Mouse (Mus musculus): Measurements from ENCODE around the gene Ubtd2.

Gene Ubtd2

GRCm38 (mm10) chr11:32521246-32521645 lies 66.1 kb downstream of the Ubtd2 start:
- no peak for DNase-seq

DNA sequence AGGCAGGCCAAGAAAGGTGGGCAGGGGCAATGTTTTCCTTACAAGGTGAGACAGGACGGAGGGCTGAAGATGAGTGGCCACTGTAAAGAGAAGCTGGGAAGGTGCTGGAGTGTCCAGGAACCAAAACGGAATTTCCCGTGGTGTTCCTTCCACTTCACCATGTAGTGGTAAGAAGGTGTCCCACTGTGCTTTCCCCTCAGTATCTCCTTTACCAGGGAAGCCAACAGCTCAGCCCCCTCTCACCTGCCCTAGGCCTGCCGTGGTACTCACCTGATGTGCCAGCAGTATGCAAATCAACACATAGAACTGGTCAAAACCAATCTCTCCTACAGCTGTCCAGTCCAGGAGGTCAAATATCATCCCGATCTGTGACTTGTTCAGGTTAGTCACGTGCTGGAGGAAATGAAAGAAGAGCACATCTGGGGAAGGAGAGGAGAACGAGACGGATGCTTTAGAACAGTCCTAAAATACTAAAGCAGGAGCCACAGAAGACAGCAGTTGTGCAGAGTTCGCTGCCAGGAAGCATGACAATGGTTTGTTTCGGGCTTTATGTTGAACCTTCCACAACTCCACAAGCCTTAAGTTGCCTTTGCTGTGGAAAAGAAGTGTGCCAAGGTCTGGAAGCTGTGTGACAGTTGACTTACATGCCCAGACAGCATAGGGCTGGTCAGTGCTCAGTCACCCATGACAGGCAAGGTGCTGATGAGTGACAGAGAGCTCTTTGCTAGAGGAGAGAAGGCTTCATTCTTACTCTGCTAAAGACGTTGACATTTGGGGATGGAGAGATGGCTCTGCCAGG lies 69.2 kb downstream of the Ubtd2 start:
- DNase-seq: no peak

- DNase-seq: no peak
Measured at GRCm38 (mm10) chr11:32527006-32527405, 71.8 kb downstream of the Ubtd2 start.

DNA sequence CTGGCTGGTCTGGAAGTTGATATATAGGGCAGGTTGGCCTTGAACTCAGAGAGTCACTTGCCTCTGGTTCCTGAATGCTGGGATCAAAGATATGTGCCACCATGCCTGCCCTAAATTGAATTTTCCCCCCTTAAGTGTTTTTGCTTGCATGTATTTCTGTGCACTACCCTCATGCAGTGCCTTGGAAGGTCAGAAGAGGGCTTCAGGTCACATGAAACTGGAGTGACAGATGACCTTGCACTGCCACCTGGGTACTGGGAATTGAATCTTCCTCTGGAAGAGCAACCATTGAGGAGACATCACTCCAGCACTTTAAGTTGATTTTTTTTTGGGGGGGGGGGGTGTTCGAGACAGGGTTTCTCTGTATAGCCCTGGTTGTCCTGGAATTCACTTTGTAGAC lies 75.0 kb downstream of the Ubtd2 start:
- DNase-seq: no peak

DNA sequence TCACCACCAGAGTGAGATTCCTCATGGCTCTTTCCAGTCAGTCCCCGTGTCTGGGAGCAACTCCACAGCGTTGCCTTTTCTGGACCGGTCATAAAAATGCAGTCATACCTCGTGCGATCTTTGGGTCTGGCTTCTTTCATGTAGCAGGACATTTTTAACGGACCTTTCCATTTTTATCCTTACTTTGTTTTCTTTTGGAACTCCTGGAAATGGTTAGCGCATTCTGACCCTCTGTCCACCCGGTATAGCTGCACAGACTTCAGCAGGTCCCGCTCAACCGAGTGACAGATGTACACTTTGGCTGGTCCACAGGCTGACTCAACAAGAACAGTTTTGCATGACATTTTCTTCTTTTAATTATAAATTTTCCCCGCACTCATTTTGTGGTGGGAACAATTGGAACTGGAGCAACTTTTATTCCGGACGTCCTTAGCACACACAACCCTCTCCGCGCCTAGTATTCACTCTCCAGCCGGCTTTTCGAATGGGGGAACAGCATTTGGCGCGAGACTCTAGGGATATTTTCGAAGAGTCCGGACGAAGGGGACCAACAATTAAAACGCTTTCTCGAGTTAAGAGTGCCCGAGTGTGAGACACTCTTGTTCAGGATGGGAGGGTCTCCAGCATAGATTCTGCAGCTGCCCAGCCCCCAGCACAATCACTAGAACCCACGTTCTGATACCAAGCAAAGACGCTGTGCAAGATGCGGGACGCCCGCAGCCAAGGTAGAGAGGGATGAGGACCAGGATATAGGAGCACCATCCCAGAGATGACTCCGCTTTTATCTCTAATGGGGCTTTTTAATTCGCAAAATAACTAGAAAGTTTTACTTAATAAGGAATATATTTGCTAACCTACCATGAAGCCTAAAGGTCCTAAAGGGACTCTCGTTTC lies 76.9 kb downstream of the Ubtd2 start, which contains the start of gene Efcab9:
Gene Efcab9 (minus strand): TSS at position 211 of the 894 bp plus-strand sequence.
- no peak for DNase-seq

DNA sequence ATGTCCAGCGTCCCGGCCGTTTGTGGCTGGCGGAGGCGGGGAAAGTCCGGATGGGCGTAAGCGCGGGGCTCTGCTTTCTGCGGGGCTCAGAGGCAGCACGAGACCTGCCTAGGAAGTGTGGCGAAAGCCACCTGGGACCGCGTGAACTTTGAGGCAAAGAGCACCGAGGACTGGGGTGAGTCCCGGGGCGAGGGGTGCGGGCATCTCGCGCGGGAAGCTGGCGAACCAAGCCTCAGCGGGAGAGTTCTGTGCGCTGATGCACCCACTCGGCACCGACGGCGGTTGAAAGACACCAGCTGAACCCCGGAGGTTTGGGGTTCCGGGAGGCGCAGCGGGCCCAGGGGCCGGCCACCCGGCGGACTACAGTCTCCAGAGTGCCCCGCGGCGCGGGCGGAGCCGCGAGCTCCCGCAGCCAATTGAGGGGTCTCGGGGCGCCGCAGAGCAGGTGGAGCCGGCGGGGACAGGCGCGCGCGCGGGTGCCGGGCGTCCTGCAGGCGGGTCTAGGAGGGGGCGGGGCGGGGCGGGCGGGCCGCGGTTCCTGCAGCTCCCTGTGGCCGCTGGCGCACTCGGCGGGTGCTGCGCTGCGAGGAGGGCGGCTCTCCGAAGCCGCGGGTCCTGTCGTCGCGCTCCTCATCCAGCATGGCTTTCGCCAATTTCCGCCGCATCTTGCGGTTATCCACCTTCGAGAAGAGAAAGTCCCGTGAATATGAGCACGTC lies 77.8 kb downstream of the Ubtd2 start, which contains the start of gene Stk10:
Gene Stk10 (plus strand): TSS at position 541 of the 717 bp plus-strand sequence.
- DNase-seq: peak; percentile 89

GRCm38 (mm10) chr11:32533482-32534261 lies 78.5 kb downstream of the Ubtd2 start:
- DNase-seq: peak; percentile 41

- DNase-seq: no peak
Measured at GRCm38 (mm10) chr11:32534453-32535075, 79.4 kb downstream of the Ubtd2 start.

DNA sequence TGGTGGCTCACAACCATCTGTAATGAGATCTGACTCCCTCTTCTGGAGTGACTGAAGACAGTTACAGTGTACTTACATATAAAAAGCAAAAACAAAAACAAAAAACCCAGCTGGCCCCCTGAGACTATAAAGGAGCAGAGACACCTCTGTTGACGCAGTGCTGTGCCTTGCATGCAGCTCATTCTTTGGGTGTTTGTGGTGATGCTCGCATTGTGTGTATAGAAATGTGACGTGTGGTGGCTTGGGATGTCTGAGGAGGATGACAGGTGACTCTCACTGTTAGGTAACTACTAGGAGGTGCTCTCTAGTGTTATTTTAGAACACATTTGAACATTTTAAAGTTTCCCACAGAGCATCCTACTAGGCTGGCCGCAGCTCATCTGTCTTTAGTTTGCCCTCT lies 80.5 kb downstream of the Ubtd2 start:
- no peak for DNase-seq

- DNase-seq: no peak
Measured at GRCm38 (mm10) chr11:32536954-32537353, 81.8 kb downstream of the Ubtd2 start.

DNA sequence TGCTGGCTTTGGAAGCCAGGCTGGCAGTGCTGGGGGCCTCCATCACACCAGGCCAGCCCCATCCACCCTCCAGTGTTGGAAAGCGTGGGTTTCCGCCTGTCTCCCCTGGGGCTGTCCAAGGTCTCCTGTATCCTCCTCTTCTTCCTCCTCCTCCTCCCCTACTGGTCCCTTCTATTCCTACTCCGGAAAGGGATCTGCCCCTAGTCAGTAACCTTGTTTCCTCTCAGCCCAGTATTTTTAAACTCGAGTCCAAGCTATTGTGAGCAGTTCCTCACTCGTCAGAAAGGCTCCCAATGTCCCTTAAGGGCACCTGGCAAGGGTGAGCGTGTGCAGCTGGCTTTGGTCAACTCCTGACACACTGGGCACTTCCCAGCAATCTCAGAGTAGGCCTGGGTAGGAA lies 83.3 kb downstream of the Ubtd2 start:
- no peak for DNase-seq

- no peak for DNase-seq
Measured at GRCm38 (mm10) chr11:32538846-32539245, 83.7 kb downstream of the Ubtd2 start.

- no peak for DNase-seq
Measured at GRCm38 (mm10) chr11:32539717-32540116, 84.5 kb downstream of the Ubtd2 start.

DNA sequence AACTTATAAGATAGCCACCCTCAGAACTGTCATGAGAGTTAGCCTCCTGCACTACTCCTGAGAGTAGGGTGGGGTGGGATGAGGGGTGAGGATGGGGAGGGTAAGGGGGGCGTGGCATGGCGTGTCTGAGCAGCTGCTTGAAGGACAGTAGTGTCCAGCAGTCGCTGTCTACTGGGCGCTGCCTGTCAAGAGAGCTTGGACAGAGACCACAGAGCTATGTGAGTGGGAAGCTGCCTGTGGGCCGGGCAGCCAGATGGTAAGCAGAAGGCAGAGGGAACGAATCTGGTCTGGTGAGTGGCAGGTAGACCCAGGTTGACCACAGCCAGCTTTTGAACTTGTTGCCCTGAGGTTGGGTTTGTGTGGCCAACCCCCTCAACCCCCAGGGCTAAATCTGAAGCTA lies 85.3 kb downstream of the Ubtd2 start:
- DNase-seq: no peak

DNA sequence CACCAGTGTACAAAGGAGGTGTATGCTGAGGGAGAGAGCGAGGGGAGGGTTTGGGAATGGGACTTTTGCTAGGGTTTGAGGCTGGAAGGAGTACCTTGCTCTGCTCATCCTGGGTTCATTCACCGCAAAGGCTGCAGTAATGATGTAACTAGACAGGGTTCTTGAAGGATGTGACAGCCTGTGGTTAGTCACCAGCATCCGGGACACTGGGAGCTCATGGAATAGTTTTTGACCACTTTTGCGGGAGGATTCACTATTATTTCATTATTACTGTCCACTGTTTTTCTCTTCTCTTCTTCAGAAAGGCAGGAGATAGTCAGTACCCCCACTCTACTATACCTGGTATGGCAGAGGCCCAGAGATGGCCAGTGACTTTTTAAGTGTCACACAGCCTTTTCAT lies 87.0 kb downstream of the Ubtd2 start:
- no peak for DNase-seq

DNA sequence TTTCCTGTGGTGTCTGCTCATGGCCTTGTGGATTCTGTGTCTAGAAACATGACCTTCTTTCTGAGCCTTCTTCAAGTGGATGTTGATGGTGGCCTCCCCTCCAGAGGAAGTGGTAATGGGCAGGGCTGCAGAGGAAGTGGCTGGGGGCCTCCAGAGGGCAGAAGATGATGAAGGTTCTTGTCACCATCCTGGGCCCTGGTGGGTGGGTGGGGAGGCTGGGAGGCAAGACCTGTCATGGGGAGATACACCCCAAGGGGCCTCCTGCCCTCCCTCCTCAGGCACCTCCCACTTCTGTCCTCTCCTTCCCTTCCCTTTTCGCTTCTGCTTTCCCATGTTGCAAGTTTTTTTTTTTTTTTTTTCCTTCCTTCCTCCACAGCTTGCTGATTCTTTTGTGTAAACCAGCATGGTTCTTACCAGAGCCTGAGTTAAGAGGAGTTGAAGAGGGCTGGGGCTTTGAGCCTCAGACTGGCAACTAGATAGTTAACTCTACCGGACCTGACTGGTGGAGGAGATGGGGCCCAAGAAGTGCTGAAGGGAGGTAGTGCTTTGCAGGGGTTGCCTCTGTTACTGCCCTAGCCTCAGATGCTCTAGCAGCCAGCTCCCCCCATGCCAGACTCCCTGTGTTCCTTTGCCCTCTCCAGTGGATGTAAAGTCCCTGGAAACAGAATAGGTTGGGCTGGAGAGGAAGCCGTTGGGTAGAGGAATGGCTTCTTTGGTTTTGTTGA lies 87.7 kb downstream of the Ubtd2 start:
- no peak for DNase-seq

DNA sequence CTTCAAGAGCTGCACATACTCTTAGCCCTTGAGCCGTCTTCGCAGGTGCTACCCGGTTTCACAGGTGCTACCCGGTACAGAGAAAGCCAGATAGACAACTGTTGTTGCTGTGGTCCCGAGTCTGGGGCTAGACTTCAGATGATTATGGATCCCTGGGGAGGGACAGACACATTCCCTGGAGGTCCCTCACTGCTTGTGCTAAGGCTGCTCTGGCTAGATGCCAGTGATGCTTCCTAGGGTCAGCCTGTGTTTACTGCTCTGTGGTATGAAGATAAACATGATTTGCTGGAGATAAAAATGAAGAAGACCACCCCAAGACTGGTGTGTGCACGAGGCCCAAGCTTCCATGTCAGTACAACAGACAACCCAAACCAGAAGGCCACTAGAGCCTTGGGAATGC lies 88.9 kb downstream of the Ubtd2 start:
- no peak for DNase-seq

- no peak for DNase-seq
Measured at GRCm38 (mm10) chr11:32544497-32544896, 89.3 kb downstream of the Ubtd2 start.

GRCm38 (mm10) chr11:32545605-32546004 lies 90.4 kb downstream of the Ubtd2 start:
- DNase-seq: no peak

DNA sequence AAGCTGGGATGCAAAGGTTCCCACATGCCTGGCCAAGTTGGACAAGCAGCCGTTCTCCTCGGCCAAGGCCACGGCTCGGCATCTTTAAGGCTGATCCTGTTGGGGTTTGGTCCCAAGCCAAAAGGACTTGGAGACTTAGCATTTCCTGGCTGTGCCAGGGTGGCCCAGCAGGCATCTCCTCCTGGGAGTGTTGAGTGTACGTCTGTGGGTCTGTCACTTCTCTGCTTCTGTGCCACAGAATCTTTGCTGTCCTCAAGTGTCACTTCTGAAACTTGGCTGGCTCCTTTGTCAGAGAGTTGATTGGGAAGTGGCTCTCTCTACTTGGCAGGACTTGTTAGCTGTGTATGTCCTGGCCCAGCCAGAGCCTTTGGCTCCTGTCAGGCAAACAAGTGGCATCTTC lies 91.3 kb downstream of the Ubtd2 start:
- DNase-seq: no peak

DNA sequence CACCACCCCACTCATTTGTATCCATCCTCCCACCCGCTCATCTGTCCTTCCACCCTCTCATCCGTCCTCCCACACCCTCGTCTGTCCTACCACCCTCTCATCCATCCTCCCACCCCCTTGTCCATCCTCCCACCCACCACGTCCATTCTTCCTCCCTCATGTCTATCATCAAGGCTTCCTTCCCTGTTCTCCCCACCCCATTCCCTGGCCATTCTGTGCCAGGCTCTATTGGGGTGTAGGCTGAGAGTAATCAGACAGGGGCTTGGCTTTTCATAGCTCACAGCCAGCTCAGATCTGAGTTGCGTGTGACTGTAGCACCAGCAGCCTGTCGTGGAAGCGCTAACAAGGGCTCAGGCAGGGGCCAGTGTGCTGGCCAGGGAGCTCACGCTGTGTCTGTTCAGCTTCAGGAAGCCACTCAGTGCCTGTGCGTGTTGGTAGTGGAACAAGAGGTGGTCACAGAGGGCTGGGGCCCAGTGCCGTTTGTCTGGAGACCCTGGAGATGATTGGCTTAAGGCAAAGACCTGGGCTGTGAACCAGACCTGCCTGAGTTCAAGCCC lies 92.3 kb downstream of the Ubtd2 start:
- no peak for DNase-seq

Measured in kidney, adult 11 months (tissue).